Mouse (Mus musculus) kidney, postnatal 10 days (tissue): Measurements from ENCODE around the gene Rps3.

ENCODE experiments used
- DNase-seq: peaks from one replicate; pipeline ENCODE4 v3.0.0; 2021; ENCODE audit warnings: mixed read lengths

Gene Rps3

DNA sequence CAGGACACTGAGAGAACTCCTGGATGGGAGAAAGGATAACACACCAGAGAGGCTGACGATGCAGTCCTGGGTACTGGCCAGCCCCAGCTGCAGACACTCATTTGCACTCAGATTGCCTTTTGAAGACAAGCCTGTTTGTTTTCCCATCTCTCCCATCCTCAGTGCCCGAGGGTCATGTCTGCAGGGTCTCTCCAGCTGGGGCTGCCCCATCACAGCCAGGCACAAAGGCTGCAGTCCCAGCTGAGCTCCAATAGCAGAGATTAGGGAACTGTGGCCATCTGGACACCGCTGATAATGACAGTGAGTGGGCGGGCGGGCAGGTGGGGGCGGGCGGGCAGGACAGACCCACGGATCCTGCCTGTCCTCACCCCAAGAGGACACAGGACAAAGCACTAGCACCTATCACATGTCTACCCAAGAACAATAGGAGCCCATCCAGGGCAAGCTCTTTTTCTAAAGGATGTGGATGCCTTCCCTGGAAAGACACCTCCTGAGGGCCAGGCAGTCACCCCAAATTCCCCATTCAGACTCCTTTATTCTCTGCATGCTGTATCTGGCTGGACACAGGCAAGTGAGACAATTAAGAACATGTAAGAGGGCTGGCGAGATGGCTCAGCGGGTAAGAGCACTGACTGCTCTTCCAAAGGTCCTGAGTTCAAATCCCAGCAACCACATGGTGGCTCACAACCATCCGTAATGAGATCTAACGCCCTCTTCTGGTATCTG is 8.5 kb downstream of the Rps3 start:
- peak; percentile 56 for DNase-seq

DNA sequence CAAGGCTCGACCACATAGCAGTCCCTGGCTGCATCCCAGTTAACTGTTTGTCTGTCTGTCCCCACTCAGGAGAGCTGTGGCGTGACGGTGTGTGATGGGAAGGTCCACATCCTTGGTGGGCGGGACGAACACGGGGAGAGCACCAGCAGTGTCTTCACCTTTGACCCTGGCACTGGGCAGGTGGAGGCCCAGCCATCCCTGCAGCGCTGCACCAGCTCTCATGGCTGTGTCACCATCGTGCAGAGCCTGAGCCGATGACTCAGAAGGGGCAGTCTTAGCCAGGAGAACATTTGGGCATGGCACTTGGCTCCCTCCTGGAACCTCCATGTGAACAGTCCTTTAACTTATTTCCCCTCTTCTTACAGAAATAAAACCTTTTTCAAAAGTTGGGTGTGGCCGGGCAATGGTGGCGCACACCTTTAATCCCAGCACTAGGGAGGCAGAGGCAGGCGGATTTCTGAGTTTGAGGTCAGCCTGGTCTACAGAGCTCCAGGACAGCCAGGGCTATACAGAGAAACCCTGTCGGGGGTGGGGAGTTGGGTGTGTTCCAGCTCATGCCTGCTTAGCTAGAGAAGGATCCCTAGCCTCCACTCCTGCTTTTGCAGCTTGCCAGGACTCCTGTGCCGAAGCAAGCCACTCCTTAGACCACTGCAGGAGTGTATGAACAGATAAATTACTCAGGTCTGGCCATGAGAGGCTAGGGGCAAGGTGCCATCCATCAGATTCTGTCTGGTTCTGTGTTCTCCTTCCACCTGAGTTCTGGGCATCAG is 9.7 kb downstream of the Rps3 start:
- DNase-seq: peak; percentile 45

DNA sequence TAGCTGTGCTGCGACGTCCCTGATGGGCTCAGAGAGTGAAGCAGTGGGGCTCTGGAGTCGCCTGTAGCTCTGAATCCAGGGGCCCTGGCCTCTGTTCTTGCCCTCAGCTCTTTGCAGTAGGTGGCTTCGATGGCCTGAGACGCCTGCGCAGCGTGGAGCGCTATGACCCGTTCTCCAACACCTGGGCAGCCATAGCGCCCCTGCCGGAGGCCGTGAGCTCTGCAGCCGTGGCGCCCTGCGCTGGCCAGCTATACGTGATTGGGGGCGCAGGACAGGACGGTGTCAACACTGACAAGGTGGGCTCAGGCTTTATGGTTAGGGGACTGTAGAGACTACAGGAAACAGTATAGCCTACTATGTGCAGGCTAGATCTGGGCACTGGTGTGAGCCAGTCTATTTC is 12.0 kb downstream of the Rps3 start:
- peak; percentile 15 for DNase-seq

DNA sequence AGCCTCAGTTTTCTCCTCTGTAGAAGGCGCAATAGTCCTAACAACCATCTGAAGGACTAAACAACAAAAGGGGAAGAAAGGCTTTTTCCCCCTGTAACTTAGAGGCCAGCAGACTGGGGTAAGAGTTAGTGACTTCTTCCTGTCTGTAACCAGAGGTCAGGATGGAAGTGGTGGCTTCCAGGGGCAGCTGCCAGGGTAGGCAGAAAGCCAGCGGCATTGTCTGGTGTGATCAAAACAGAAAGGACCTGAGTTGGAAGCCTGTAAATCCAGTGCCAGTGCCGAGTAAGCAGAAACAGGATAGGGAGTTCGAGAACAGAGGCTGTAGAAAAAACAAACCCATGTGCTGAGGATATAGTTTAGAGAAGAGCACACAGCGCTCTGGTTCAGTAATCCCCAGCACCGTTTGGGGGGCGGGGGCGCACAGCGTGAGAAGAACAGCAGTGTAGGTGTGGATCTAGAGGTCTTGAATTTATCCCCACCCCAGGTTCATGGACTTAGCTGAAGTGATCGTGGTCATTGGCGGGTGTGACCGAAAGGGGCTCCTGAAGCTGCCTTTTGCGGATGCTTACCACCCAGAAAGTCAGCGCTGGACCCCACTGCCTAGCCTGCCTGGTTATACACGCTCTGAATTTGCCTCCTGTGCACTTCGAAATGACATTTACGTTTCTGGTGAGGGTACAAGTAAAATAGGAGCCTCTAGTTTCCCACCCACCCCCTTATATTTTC is 13.7 kb downstream of the Rps3 start:
- peak; percentile 71 for DNase-seq

DNA sequence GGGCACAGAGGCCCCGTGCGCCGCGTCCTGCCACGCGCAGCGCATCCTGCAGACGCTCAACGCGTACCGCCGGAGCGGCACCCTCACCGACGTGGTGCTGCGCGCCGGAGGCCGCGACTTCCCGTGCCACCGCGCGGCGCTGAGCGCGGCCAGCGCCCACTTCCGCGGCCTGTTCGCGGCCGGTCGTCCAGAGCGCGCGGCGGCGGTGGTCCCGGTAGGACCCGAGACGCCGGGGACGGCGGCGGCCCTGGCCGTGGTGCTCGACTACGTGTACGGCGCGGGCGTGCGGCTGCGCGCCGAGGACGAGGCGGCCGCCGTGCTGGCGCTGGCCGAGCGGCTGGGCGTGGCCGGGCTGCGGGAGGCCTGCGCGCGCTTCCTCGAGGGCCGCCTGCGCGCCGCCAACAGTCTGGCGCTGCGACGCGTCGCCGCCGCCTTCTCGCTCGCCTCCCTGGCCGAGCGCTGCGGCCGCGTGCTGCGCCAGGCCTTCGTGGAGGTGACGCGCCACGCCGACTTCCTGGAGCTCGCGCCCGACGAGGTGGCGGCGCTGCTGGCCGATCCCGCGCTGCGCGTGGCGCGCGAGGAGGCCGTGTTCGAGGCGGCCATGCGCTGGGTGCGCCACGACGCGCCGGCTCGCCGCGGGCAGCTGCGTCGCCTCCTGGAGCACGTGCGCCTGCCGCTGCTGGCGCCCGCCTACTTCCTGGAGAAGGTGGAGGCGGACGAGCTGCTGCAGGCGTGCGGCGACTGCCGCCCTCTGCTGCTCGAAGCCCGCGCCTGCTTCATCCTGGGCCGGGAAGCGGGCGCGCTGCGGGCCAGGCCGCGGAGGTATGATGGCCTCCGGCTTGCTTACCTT is 15.0 kb downstream of the Rps3 start:
- DNase-seq: peak; percentile 88

DNA sequence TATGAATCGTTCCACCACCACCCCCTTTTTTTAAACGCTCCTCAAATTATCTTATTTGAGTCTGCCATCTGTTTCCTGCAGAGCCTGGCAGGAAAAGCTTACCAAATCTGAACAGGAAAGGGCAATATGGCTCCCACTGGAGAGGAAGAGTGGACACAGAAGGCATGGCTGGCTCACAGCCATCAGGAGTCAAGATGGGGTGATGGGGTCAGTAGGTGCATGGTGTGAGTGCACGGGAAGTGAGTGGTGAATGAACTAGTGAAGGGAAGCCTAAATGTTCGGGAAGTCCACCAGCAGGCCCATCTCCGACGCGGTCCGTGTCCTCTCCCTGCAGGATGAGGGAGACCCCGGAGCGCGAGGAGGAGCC is 15.6 kb downstream of the Rps3 start:
- DNase-seq: peak; percentile 78

DNA sequence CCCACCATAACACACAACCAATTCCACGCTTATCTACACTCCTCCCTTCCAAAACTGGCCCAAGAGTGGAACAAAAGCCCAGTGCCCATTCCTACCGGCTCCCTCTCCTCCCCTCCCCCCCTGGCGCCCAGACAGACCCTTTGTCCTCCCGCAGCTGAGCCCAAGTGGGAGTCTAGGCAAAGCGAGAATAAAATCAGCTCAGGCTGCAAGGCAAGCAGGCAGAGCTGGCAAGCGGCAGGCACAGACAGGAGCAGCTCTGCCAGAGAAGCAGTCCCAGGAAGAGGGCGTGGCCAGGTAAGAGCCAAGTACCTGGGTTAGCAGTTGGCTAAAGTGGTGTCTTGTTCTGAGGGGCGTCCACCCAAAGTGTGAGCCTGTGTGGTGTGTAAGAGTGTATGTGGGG is 17.7 kb downstream of the Rps3 start, which contains the start of gene Klhl35:
TSS of gene Klhl35 (plus strand) at position 194 of the 400 bp plus-strand sequence.
- peak; percentile 53 for DNase-seq

DNA sequence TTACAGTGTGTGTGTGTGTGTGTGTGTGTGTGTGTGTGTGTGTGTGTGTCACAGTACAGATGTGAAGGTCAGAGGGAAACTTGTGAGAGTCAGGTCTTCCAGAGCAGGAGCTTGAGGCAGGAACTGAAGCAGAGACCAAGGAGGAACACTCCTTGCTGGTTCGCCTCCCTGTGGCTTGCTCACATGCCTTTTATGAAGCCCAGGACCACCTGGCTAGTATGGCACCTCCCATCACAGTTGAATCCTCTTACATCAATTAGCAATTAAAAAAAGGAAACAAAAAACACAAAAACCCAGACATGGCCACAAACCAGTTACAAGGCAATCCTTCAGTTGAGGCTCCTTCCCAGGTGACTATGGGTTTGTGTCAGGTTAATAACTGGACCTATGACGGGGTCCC is 20.4 kb downstream of the Rps3 start:
- DNase-seq: no peak

DNA sequence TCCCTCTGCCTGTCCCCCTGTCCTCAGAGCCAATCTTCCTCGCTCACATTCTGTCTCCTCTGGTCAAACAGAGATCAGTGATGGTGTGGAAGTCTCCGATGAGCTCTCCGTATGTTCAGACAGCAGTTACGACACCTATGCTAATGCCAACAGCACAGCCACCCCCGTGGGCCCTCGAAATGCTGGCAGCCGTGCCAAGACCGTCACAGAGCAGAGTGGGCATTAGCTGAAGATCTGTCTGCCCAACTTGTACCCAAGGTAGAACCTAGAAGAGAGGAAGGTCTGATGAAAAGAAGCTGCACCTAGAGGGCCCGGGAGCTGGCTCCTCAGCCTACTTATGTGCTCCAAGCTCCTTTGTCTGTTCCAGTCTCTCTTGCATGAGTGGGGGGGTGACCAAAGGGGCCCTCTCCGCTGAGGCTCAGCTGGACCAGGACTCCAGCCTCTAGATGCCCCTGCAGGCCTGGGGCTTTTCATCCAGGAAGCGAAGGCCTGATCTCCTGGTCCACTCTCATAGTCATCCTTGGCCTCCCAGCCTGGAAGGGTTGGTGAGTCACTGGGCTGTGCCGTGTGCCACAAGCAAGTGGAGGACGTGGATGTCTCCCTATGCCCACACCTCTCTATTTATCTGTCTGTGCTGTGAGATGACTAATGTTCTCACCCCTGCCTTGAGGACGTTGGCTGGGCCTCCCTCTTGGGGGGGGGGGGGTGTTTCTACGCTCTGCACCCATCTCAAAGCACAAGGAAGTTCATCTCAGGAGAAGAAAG is 23.5 kb downstream of the Rps3 start:
- no peak for DNase-seq

DNA sequence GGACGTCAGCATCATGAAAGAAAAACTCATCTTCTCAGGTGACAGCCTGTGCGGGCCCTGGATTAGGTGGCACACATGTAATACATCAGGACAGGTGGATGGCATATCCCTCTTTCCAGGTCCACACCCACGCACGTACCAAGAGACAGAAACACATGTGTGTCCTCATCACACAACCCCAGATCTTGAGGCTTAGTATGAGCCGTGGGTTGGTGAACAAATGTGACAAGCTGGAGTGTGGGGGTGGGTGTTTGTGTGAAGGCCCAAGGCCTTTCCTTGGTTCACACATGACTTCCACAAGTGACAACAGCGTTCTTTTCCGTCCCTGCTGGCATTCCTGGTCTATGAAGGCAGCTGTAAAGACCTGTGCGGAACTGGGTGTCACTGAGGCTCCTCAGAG is 24.7 kb downstream of the Rps3 start:
- DNase-seq: no peak

DNA sequence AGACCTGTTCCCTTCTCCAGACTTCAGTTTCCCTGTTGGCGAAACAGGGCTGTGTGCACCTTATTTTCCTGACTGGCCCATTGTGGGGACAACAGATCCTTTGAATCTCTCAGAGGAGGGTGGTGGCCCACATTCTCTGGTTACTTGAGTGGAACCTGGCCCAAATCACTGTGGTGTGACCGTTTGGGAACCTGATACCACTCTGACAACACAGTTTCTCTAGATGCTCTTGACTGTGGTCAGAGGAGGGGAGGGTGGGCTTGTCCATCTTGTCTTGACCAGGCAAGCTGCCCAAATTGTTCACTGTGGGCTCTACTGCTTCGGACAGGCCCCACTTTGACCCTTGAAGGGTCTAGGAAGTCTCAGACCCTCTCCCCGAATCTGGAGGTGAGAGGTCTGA is 29.5 kb downstream of the Rps3 start:
- no peak for DNase-seq

DNA sequence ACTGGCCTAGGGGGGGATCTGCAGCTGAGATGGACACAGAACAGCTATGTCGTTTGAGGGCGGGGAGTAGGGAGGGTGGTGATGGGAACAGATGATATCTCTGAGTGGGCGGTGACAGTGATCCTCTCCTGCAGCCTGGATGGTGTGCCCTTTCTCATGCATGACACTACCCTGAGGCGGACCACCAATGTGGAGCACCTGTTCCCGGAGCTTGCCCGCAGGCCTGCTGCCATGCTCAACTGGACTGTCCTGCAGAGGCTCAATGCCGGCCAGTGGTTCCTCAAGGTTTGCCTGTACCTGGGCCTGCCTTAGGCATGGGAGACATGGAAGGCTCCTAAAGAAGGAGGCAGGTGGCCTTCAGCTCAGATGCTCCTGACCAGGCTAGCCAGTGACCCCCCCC is 30.7 kb downstream of the Rps3 start:
- DNase-seq: no peak

DNA sequence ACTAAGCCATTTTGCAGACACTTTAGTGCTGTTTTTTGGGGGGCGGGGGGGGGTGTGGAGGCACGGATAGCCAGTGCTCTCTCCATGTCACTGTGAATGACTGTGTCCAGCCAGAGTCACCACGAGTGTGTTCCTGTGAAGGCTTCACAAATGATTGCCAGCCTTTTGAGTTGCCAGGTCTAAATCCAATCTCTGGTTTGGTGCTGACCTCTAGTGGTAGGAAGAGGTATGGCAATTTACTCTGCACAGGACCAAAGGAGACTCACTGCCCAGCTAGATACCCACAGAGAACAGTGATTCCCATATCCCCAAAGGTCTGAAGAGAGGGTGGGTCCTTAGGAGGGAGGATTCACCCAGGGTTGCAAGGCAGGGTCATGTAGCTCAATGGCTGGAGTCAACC is 32.8 kb downstream of the Rps3 start:
- peak; percentile 81 for DNase-seq

DNA sequence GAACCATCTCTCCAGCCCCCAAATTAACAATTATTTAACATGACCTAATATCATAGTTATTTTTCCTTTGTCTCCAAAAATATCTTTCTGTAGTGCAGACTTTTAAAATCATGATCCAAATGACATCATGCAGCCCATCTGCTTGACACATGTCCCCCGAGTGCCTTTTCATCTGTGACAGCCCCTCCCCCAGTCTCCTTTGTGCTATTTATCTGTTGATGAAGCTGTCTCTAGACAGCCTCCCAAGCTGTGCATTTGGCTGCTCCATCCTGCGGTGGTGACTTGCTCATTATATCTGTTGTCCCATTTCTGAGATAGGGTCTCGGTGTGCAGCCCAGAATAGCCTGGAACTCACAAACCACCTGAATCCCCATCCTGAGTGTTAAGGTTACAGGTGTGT is 33.8 kb downstream of the Rps3 start:
- no peak for DNase-seq

DNA sequence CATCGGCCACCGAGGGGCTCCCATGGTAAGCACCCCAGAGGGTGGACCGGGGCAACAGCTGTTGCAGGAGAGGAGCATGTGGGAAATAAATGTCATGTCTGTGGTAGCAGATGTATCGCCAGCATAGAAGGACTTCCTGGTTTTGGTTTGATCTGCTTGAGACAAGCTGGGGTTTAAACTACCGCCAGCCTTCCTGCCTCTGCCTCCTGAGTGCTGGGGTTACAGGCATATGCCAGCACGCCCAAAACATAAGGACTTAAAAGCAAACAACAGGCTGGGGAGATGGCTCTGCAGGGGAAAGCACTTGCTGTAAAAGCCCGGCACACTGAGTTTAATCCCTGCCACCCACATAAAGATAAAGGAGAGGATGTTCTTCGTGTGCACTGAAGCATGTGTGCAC is 34.5 kb downstream of the Rps3 start:
- DNase-seq: no peak

DNA sequence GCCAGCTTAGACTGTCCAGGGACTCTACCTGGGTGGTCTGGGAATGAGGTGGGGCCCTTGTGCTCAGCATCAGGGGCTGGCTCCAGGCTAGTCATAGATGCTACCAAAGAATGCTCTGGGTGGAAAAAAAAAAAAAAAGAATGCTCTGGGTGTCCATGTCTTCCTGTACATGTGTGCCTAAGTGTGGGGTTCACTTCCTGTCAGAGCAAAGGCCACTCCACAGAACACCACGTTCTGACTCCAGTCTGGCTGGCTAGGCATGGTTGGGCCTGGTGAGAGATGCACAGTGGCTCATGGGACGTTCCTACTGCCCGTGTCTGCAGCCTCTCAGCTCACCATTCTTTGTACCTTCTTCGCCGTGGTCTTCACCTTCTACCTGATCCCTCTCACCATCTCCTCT is 34.9 kb downstream of the Rps3 start:
- no peak for DNase-seq

DNA sequence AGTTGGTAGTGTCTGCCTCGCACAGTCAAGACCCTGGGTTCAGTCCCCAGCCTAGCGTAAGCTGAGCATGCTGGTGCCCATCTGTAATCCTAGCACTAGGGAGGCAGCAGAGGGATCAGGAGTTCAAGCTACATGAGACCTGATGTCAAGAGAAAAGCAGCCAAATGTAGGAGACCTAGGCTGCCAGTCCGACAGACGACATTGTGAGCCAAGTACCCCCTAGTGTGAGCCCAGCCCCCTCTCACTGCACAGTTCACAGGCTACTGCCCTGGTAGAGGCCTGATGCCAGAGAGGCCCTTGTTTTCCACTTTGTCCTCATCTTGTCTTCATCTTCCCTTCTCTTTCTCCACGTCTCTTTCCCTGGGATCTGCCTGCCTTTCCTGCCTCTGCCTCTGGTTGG is 36.2 kb downstream of the Rps3 start:
- DNase-seq: no peak

DNA sequence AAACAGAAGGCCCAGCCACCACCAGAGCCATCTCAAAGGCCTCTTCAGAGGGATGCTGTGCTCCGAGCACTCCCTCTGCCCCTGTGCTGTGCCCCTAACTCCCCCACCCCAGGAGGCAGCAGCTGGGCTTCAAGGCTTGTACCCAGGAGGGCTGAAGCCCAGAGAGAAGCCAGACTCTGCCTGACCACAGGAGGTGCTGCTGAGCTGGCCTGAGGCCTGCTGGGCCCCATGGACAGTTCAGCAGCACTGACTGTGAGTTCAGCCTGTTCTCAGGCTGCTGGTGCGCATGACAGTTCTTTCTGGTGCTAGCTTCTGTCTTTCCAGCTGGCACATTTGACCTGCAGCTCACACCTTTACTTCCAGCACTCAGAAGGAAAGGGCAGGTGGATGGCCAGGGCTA is 37.7 kb downstream of the Rps3 start:
- DNase-seq: no peak

DNA sequence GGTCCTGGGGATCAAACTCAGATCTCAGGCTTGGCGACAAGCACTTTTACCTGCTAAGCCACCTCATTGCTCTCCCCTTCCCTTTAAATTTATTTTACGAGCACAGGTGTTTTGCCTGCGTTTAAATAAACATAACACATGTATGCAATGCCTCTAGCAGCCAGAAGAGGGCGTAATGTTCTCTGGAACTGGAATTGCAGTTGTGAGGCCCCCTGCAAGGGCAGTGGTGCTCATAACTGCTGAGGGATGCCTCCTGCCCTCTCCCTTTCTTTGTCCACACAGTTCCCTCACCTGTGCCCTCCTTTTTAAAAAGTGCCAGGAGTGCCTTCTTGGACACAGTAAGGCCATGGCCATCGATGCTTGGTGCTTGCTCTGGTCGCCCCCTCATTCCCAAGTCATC is 39.5 kb downstream of the Rps3 start:
- no peak for DNase-seq

DNA sequence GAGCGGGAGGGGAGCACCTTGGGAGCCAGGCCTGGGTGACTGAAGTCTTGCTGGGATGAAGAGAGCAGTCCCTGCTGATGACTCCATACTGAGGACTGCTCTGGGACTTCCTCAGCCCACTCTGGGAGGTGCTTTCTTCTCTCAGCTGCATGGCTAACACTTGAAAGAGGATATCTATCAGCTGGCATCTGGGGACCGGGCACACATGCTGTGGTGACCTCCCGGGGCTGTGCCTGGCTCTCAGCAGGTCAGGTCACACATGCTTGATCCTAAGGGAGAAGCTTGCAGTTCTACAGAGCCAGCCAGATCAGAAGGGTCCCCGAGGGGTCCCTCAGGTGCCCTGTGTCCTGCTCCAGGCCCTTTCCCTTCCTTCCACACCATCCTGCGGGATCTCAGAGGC is 40.4 kb downstream of the Rps3 start:
- no peak for DNase-seq

DNA sequence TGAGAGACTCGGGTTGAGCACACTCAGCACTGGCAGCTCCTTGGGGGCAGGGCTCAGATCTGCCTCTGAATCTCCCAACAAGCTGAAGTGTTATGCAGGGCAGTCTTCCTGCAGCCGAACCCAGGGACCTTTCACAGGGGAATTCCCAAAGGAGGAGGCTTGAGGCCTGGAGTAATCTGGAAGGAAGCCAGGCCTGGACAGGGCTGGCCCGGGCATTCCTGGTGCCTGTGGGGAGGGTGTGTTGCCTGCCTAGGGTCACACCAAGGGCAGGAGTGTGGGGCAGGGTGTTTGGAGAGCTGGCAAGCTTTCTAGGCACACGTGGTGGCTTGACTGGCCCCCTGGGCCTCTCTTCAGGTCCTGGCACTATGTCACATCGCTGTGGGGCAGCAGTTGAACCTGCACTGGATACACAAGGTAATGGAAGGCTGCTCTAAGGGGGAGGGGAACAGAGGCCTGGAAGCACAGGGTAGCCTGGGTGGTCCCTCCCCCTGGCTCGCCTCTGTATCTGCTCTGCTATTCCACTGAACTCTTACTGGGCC is 41.9 kb downstream of the Rps3 start:
- peak; percentile 88 for DNase-seq

DNA sequence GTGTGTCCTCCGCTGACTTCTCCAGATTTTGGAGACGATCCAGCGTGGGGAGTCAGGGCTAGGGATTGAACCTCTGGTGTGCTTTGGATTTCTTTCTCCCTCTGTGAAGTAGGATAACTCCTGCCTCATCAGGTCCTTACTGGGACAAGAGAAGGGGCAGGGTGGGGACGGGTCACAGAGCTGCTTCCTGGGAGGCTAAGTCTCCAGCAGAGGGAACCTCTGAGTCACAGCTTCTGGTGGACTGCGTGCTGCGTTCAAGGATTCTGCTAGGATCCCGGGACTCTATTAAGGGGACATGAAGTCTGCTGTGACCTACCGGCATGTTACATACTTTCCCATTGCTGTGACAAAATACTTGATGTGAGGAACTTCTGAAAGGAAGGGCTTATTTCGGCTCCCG is 44.7 kb downstream of the Rps3 start:
- DNase-seq: no peak
